Mouse (Mus musculus): ENCODE data around the gene Apobr. TPM values are rescaled to one million over a fixed set of nuclear protein-coding genes. Genes with fewer than 3 reads are reported as not detected.

The Apobr gene
- polyA plus RNA-seq, 1 experiment from 2014 or later: 1.2 TPM

- Histone ChIP-seq H3K27me3 (ENCODE audit: insufficient read depth, low read length) (no peaks in the 10 kb centered on the region), H3K4me1 (replicated peaks; ENCODE audit: insufficient read depth, low read length) (no peaks in the 10 kb centered on the region), H3K9ac (ENCODE audit: low read depth, low read length) (no peak overlapping the region), H3K4me3 (replicated peaks; ENCODE audit: low read depth, low read length) (no peak overlapping the region), H3K27ac (no peak overlapping the region), H3K9me3 (replicated peaks; ENCODE audit: low read length) (no peaks in the 10 kb centered on the region), H3K36me3 (ENCODE audit: insufficient read depth, low read length) (peaks cover 87% of the 10 kb centered on the region), H3K4me2 (ENCODE audit: low read length) (no peak overlapping the region)
- ATAC-seq (replicated peaks; ENCODE audit: low FRiP score, low read depth) (no peak), DNase-seq (ENCODE audit: low spot score) (no peak)
- 100% methylated on average over 1 of the region's 1 CpGs for WGBS
- peak; percentile 27; the same call in 1 of the 2 replicates for TF ChIP-seq CTCF (IDR thresholded peaks at IDR 0.05; ENCODE audit: low read depth)
Measured at GRCm38 (mm10) chr7:126554796-126555195, 29.9 kb upstream of the Apobr start.

GRCm38 (mm10) chr7:126556635-126557034 lies 28.1 kb upstream of the Apobr start:
- Histone ChIP-seq H3K27ac (no peak overlapping the region), H3K27me3 (ENCODE audit: insufficient read depth, low read length) (no peaks in the 10 kb centered on the region), H3K4me2 (ENCODE audit: low read length) (no peak overlapping the region), H3K4me1 (replicated peaks; ENCODE audit: insufficient read depth, low read length) (no peaks in the 10 kb centered on the region), H3K9me3 (replicated peaks; ENCODE audit: low read length) (no peaks in the 10 kb centered on the region), H3K4me3 (replicated peaks; ENCODE audit: low read depth, low read length) (no peak overlapping the region), H3K36me3 (ENCODE audit: insufficient read depth, low read length) (peaks cover 84% of the 10 kb centered on the region), H3K9ac (ENCODE audit: low read depth, low read length) (no peak overlapping the region)
- no peak for ATAC-seq (replicated peaks; ENCODE audit: low FRiP score, low read depth)
- no peak for DNase-seq (ENCODE audit: low spot score)
- no peak for TF ChIP-seq CTCF (IDR thresholded peaks at IDR 0.05; ENCODE audit: low read depth)
- 93% methylated on average over 5 of the region's 5 CpGs for WGBS

GRCm38 (mm10) chr7:126565693-126566092 lies 19.0 kb upstream of the Apobr start:
- Histone ChIP-seq H3K36me3 (ENCODE audit: insufficient read depth, low read length) (peaks cover 35% of the 10 kb centered on the region), H3K4me2 (ENCODE audit: low read length) (peak overlapping the region; percentile 63), H3K27ac (peak overlapping the region; percentile 94), H3K9ac (ENCODE audit: low read depth, low read length) (peak overlapping the region; percentile 90), H3K4me3 (replicated peaks; ENCODE audit: low read depth, low read length) (peak overlapping the region; percentile 97), H3K27me3 (ENCODE audit: insufficient read depth, low read length) (no peaks in the 10 kb centered on the region), H3K4me1 (replicated peaks; ENCODE audit: insufficient read depth, low read length) (no peaks in the 10 kb centered on the region), H3K9me3 (replicated peaks; ENCODE audit: low read length) (no peaks in the 10 kb centered on the region)
- ATAC-seq (replicated peaks; ENCODE audit: low FRiP score, low read depth) (peak; percentile 55), DNase-seq (ENCODE audit: low spot score) (peak; percentile 96)
- TF ChIP-seq CTCF (IDR thresholded peaks at IDR 0.05; ENCODE audit: low read depth): no peak
- WGBS: under 1% methylated on average over 24 of the region's 28 CpGs

- peak; percentile 98 for DNase-seq (ENCODE audit: low spot score)
- Histone ChIP-seq H3K4me2 (ENCODE audit: low read length) (peak within 1 kb of the TSS; percentile 63), H3K27me3 (ENCODE audit: insufficient read depth, low read length) (no peaks in the 10 kb centered on the region), H3K9ac (ENCODE audit: low read depth, low read length) (peak within 1 kb of the TSS; percentile 90), H3K9me3 (replicated peaks; ENCODE audit: low read length) (no peaks in the 10 kb centered on the region), H3K27ac (peak within 1 kb of the TSS; percentile 94), H3K4me3 (replicated peaks; ENCODE audit: low read depth, low read length) (peak within 1 kb of the TSS; percentile 97), H3K36me3 (ENCODE audit: insufficient read depth, low read length) (peaks cover 30% of the 10 kb centered on the region), H3K4me1 (replicated peaks; ENCODE audit: insufficient read depth, low read length) (no peaks in the 10 kb centered on the region)
- TF ChIP-seq CTCF (IDR thresholded peaks at IDR 0.05; ENCODE audit: low read depth): no peak
- WGBS: under 1% methylated on average over 46 of the region's 46 CpGs
- ATAC-seq (replicated peaks; ENCODE audit: low FRiP score, low read depth): peak; percentile 92
Measured at GRCm38 (mm10) chr7:126566094-126566765, 18.5 kb upstream of the Apobr start, which contains the start of gene Eif3c. Gene Eif3c, minus strand, starts transcription at chr7:126566411.

GRCm38 (mm10) chr7:126576946-126577345 lies 7.8 kb upstream of the Apobr start:
- Histone ChIP-seq H3K36me3 (ENCODE audit: insufficient read depth, low read length) (peaks cover 24% of the 10 kb centered on the region; the same call in 1 of the 2 replicates), H3K4me3 (replicated peaks; ENCODE audit: low read depth, low read length) (no peak overlapping the region), H3K4me1 (replicated peaks; ENCODE audit: insufficient read depth, low read length) (no peaks in the 10 kb centered on the region), H3K4me2 (ENCODE audit: low read length) (no peak overlapping the region), H3K27ac (no peak overlapping the region), H3K9ac (ENCODE audit: low read depth, low read length) (no peak overlapping the region), H3K27me3 (ENCODE audit: insufficient read depth, low read length) (no peaks in the 10 kb centered on the region), H3K9me3 (replicated peaks; ENCODE audit: low read length) (no peaks in the 10 kb centered on the region)
- TF ChIP-seq CTCF (IDR thresholded peaks at IDR 0.05; ENCODE audit: low read depth): peak; percentile 70
- DNase-seq (ENCODE audit: low spot score): peak; percentile 60
- WGBS: 57% methylated on average over 8 of the region's 8 CpGs
- ATAC-seq (replicated peaks; ENCODE audit: low FRiP score, low read depth): no peak

- ATAC-seq (replicated peaks; ENCODE audit: low FRiP score, low read depth): no peak
- Histone ChIP-seq H3K36me3 (ENCODE audit: insufficient read depth, low read length) (peaks cover 20% of the 10 kb centered on the region; the same call in 1 of the 2 replicates), H3K4me3 (replicated peaks; ENCODE audit: low read depth, low read length) (no peak overlapping the region), H3K4me1 (replicated peaks; ENCODE audit: insufficient read depth, low read length) (no peaks in the 10 kb centered on the region; the same call in 1 of the 2 replicates), H3K27ac (no peak overlapping the region), H3K4me2 (ENCODE audit: low read length) (no peak overlapping the region), H3K27me3 (ENCODE audit: insufficient read depth, low read length) (no peaks in the 10 kb centered on the region), H3K9me3 (replicated peaks; ENCODE audit: low read length) (no peaks in the 10 kb centered on the region), H3K9ac (ENCODE audit: low read depth, low read length) (no peak overlapping the region)
- TF ChIP-seq CTCF (IDR thresholded peaks at IDR 0.05; ENCODE audit: low read depth): peak; percentile 72
- 62% methylated on average over 8 of the region's 8 CpGs for WGBS
- peak; percentile 28 for DNase-seq (ENCODE audit: low spot score)
Measured at GRCm38 (mm10) chr7:126579172-126579571, 5.6 kb upstream of the Apobr start.
